Mouse (Mus musculus) midbrain, embryonic 11.5 days (tissue): ENCODE measurements around the gene Sik3. TPM values are rescaled to one million over a fixed set of nuclear protein-coding genes. Genes with fewer than 3 reads are reported as not detected.

Experiments used
- ATAC-seq: fragments of 200-750 bp; cut with Nextera tagmentation; 2 replicates; pipeline ENCODE4 v1.8.0; 2017; ENCODE audit warnings: moderate TSS enrichment, moderate library complexity; ENCODE audit not compliant: low FRiP score
- DNase-seq: peaks from one replicate; pipeline ENCODE4 v3.0.0; 2015; ENCODE audit warnings: low spot score; ENCODE audit errors: missing footprints
- H3K27ac ChIP-seq: fragments of 300-500 bp; sonication (generic); 2 replicates; pipeline ENCODE4 v1.5.1; 2014; ENCODE audit warnings: low read depth, low read length
- H3K27me3 ChIP-seq: fragments of 300-500 bp; sonication (generic); 2 replicates; pipeline ENCODE4 v1.6.1; 2014; ENCODE audit warnings: mild to moderate bottlenecking, low read length, moderate library complexity, mixed read lengths; ENCODE audit not compliant: control insufficient read depth, insufficient read depth
- H3K36me3 ChIP-seq: fragments of 300-500 bp; sonication (generic); 2 replicates; pipeline ENCODE4 v1.6.1; 2014; ENCODE audit warnings: mild to moderate bottlenecking, low read length, moderate library complexity, mixed read lengths; ENCODE audit not compliant: control insufficient read depth, insufficient read depth
- H3K4me1 ChIP-seq: fragments of 300-500 bp; sonication (generic); 2 replicates; pipeline ENCODE4 v1.6.1; 2014; ENCODE audit warnings: low read length; ENCODE audit not compliant: control insufficient read depth, insufficient read depth
- H3K4me2 ChIP-seq: fragments of 300-500 bp; sonication (generic); 2 replicates; pipeline ENCODE4 v1.6.1; 2014; ENCODE audit warnings: mild to moderate bottlenecking, moderate library complexity
- H3K4me3 ChIP-seq: fragments of 300-500 bp; sonication (generic); 2 replicates; pipeline ENCODE4 v1.5.1; 2014; ENCODE audit warnings: low read depth, low read length
- H3K9ac ChIP-seq: fragments of 300-500 bp; sonication (generic); 2 replicates; pipeline ENCODE4 v1.6.1; 2014; ENCODE audit warnings: low read length
- H3K9me3 ChIP-seq: fragments of 300-500 bp; sonication (generic); 2 replicates; pipeline ENCODE4 v1.6.1; 2016; ENCODE audit warnings: low read length; ENCODE audit not compliant: control insufficient read depth
- WGBS: fragments of 180-500 bp; shearing (Covaris S2); extraction: QIAGEN DNeasy Blood & Tissue Kit; methylation state at CpG from one replicate; pipeline ENCODE4 v1.1.7; 2014; 5-methylcytosine and 5-hydroxymethylcytosine counted together
- polyA plus RNA-seq: library from polyadenylated mRNA; unstranded; fragments of >200 nt; fragmentation: Nextera tagmentation; extraction: Ambion mirVana; gene quantifications from 2 replicates; pipeline ENCODE4 v1.2.1, GENCODE M21; 2014

The Sik3 gene
- polyA plus RNA-seq, 1 experiment from 2014 or later = 8.9 TPM

GRCm38 (mm10) chr9:46216744-46217470 lies 204.3 kb downstream of the Sik3 start:
- H3K27ac ChIP-seq = no peak overlapping the region
- ATAC-seq (no peak), DNase-seq (no peak)

GRCm38 (mm10) chr9:46218176-46218575 lies 205.6 kb downstream of the Sik3 start:
- Histone ChIP-seq H3K9me3 (no peaks in the 10 kb centered on the region), H3K4me3 (no peak overlapping the region), H3K4me2 (no peak overlapping the region), H3K27ac (no peak overlapping the region), H3K27me3 (no peaks in the 10 kb centered on the region), H3K36me3 (peaks cover 9% of the 10 kb centered on the region), H3K4me1 (no peaks in the 10 kb centered on the region; the same call in 1 of the 2 replicates), H3K9ac (no peak overlapping the region)
- ATAC-seq (no peak), DNase-seq (no peak)
- 83% methylated on average over 9 of the region's 9 CpGs for WGBS

More at GRCm38 (mm10) chr9:46216744-46217470, 204.3 kb downstream of the Sik3 start:
- H3K4me1 ChIP-seq = no peaks in the 10 kb centered on the region; the same call in 1 of the 2 replicates
- no peak overlapping the region for H3K4me3 ChIP-seq
- no peak overlapping the region for H3K4me2 ChIP-seq
- H3K9ac ChIP-seq = no peak overlapping the region
- no peaks in the 10 kb centered on the region for H3K9me3 ChIP-seq
- peaks cover 11% of the 10 kb centered on the region for H3K36me3 ChIP-seq
- WGBS = 94% methylated on average over 13 of the region's 13 CpGs
- H3K27me3 ChIP-seq = no peaks in the 10 kb centered on the region

GRCm38 (mm10) chr9:46223090-46223489 lies 210.5 kb downstream of the Sik3 start:
- 91% methylated on average over 6 of the region's 6 CpGs for WGBS
- Histone ChIP-seq H3K36me3 (peaks cover 9% of the 10 kb centered on the region), H3K4me1 (no peaks in the 10 kb centered on the region), H3K4me3 (no peak overlapping the region), H3K4me2 (no peak overlapping the region), H3K9ac (no peak overlapping the region), H3K27me3 (no peaks in the 10 kb centered on the region), H3K27ac (no peak overlapping the region), H3K9me3 (no peaks in the 10 kb centered on the region)
- DNase-seq = no peak
- ATAC-seq = no peak

GRCm38 (mm10) chr9:46224101-46224500 lies 211.5 kb downstream of the Sik3 start:
- Histone ChIP-seq H3K4me2 (no peak overlapping the region), H3K27ac (no peak overlapping the region), H3K9me3 (no peaks in the 10 kb centered on the region), H3K36me3 (peaks cover 9% of the 10 kb centered on the region), H3K4me3 (no peak overlapping the region), H3K9ac (no peak overlapping the region), H3K27me3 (no peaks in the 10 kb centered on the region), H3K4me1 (no peaks in the 10 kb centered on the region)
- no peak for DNase-seq
- 92% methylated on average over 3 of the region's 3 CpGs for WGBS
- ATAC-seq = no peak

GRCm38 (mm10) chr9:46224945-46225660 lies 212.5 kb downstream of the Sik3 start:
- Histone ChIP-seq H3K27ac (no peak overlapping the region), H3K4me2 (no peak overlapping the region), H3K9ac (no peak overlapping the region), H3K36me3 (peaks cover 9% of the 10 kb centered on the region), H3K27me3 (no peaks in the 10 kb centered on the region), H3K4me1 (0 out of 2 replicates have a peak, but pooled peaks cover under 1% of the 10 kb centered on the region), H3K9me3 (no peaks in the 10 kb centered on the region), H3K4me3 (no peak overlapping the region)
- DNase-seq = no peak
- ATAC-seq = no peak
- 67% methylated on average over 5 of the region's 5 CpGs for WGBS

GRCm38 (mm10) chr9:46227064-46227614 lies 214.5 kb downstream of the Sik3 start:
- no peak for ATAC-seq
- WGBS = 87% methylated on average over 3 of the region's 3 CpGs
- DNase-seq = no peak

GRCm38 (mm10) chr9:46228491-46228890 lies 215.9 kb downstream of the Sik3 start, which contains the start of gene Apoa1:
Apoa1 (plus strand) TSS chr9:46228580.
- Histone ChIP-seq H3K27me3 (no peaks in the 10 kb centered on the region), H3K36me3 (no peaks in the 10 kb centered on the region), H3K4me2 (no peak within 1 kb of the TSS), H3K4me1 (0 out of 2 replicates have a peak, but pooled peaks cover 4% of the 10 kb centered on the region), H3K9ac (no peak within 1 kb of the TSS), H3K27ac (no peak within 1 kb of the TSS), H3K9me3 (no peaks in the 10 kb centered on the region), H3K4me3 (no peak within 1 kb of the TSS)
- DNase-seq = no peak
- WGBS = 65% methylated on average over 9 of the region's 9 CpGs
- ATAC-seq = no peak

More at GRCm38 (mm10) chr9:46227064-46227614, 214.5 kb downstream of the Sik3 start:
- Histone ChIP-seq H3K9me3 (no peaks in the 10 kb centered on the region), H3K27ac (no peak overlapping the region), H3K4me1 (0 out of 2 replicates have a peak, but pooled peaks cover 4% of the 10 kb centered on the region), H3K9ac (no peak overlapping the region), H3K4me2 (no peak overlapping the region), H3K4me3 (no peak overlapping the region), H3K36me3 (no peaks in the 10 kb centered on the region), H3K27me3 (no peaks in the 10 kb centered on the region)

GRCm38 (mm10) chr9:46229573-46230449 lies 217.2 kb downstream of the Sik3 start:
- Histone ChIP-seq H3K36me3 (no peaks in the 10 kb centered on the region), H3K4me2 (peak overlapping the region; percentile 79), H3K4me3 (peak overlapping the region; percentile 44), H3K27ac (no peak overlapping the region), H3K9ac (peak overlapping the region; percentile 66), H3K4me1 (0 out of 2 replicates have a peak, but pooled peaks cover 4% of the 10 kb centered on the region), H3K9me3 (no peaks in the 10 kb centered on the region), H3K27me3 (no peaks in the 10 kb centered on the region)
- 13% methylated on average over 37 of the region's 37 CpGs for WGBS
- ATAC-seq (peak; percentile 90), DNase-seq (peak; percentile 97)
